Mouse (Mus musculus): Measurements from ENCODE around the gene B3glct.

DNA sequence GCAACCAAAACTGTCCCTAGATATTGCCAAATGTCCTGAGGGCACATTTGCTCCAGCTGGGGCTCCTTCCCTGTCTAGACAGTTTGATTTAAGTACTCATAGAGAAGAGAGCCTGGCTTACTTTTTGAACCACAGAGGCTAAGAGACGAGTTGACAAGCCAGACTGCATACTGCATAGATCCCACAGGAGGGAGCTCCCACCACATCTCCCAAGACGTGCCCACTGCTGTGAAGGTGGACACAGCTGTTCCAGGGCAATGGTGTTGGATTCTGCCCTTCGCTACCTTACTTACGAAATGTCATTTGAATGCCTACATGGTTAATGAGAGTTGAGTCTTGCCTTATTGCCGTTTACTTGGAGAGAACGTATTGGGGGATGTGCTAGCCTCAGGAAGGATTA is 35.7 kb upstream of the B3glct start:
- TF ChIP-seq CTCF (IDR thresholded peaks at IDR 0.05; ENCODE audit: low read depth, low read length) (no peak), POLR2A (IDR thresholded peaks at IDR 0.05; ENCODE audit: extremely low read depth, insufficient read depth, low read length) (no peak)
